Mouse (Mus musculus) spleen, postnatal 4 days (tissue): ENCODE data around the gene Sox14.

Experiments
- DNase-seq, 2 experiments: peaks; one replicate each; pipeline ENCODE4 v3.0.0; 2022; ENCODE audit warnings: low spot score in 2 of 2

The Sox14 gene

GRCm38 (mm10) chr9:99848327-99848726 lies 27.6 kb downstream of the Sox14 start:
- DNase-seq = no peak

DNA sequence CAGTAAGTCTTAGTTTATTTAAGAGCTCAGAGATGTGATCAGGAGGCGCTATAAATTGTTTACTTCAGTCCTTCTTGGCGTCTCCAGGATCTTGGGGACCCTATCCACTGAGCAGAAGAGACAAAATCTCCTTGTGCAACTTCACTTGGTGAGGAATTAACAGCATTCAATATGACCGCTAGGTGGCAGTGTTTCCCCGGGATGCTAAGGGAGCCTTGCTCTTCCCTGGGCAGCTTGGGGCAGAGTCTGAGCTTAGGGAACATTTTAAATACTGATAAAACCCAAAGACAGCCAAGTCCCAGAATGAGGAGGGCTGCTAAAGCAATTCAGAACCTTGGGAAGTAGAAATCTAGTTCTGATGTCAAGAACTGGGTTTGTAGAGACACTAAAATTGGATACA lies 29.1 kb downstream of the Sox14 start:
- peak; percentile 37 to 79 for DNase-seq

GRCm38 (mm10) chr9:99839367-99839766 lies 36.6 kb downstream of the Sox14 start:
- no peak for DNase-seq

DNA sequence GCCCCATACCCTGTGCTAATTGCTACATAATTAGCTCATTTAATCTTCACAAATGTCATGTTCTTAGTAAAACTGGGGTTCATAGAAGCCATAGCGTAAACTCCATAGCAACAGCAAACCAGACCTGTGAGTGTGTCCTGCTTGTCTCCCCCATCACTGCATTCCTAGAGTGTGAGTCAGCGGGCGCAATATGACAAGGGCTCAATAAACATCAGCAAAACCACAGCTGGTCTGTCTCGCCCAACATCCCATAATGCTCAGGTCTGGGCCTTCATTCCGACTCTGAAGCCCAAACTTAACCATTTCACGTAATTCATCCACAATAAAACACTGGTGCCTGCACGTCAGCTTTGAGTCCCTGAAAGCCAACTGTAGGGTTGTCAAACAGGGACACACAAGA lies 37.1 kb downstream of the Sox14 start:
- DNase-seq = no peak

DNA sequence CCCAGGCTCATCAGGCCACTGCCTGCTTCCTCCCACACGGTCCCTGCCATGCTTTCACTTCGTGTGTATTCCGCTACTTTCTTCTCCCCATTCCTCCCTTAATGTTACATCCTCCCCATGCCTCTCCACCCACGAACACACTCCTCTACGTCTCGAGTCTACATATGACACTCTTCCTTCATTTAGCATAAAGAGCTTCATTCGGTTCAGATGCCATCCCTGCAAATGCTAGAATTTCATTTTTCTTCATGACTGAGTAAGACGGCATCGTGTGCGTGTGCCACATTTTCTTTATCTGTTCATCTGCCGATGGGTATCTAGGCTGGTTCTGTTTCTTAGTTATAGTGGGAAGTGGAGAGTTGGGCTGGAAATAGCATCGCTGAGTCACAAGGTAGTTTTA lies 39.3 kb downstream of the Sox14 start:
- no peak for DNase-seq

DNA sequence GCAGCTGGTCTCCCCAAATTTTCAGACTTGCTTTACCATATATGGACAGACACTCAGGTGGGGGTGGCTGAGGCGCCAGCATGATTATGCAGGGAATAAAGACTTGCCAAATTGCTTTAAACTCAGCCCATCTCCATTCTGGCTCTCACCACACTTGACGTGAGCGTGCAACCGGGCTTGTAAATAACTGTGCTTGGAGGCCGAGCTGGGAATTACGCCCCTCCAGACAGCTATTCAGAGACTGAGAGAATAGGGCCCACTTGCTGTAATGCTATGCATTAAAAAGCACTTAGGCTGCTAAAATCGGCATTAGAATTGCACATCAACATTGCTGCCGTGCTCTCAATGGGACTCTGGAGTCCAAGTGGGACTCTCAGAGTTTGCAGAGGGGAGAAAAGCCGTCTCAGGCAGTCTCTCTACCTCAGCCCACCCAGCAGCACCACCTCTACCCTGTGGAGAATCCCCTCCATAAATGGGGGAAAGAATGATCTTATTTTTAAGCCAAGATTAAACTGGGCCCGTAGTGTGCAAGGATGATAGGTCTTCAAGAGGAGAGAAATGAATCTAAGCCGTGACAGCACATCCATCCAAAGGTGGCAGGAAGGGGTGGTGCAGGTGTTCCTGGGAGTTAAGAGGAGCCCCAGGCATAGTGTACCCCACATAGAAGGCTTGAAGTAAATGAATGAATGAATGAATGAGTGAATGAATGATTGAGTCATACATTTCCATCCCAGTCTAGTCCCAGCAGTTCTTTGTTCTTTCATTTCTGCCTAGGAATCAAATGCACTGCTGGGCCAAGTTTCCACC lies 40.1 kb downstream of the Sox14 start:
- no peak for DNase-seq
